Mouse (Mus musculus) hindbrain, embryonic 15.5 days (tissue): ENCODE results near the gene Nat8f4. TPM values are rescaled to one million over a fixed set of nuclear protein-coding genes. Genes with fewer than 3 reads are reported as not detected.
"Not testable (repeated sequence)": the region's sequence is repeated elsewhere in the genome, so short reads cannot be mapped to it uniquely, and the experiment has no call there.

Experiments used
- ATAC-seq: fragments of 200-750 bp; cut with Nextera tagmentation; 2 replicates; pipeline ENCODE4 v1.8.0; 2017; ENCODE audit warnings: low read depth, moderate number of reproducible peaks, moderate TSS enrichment; ENCODE audit not compliant: low FRiP score
- H3K27ac ChIP-seq: fragments of 300-500 bp; sonication (generic); replicated peaks from 2 replicates; pipeline ENCODE4 v1.5.1; 2015; ENCODE audit warnings: mild to moderate bottlenecking, inconsistent platforms
- H3K27me3 ChIP-seq: fragments of 300-500 bp; sonication (generic); 2 replicates; pipeline ENCODE4 v1.6.1; 2015; ENCODE audit warnings: control low read depth, inconsistent platforms
- H3K36me3 ChIP-seq: fragments of 300-500 bp; sonication (generic); 2 replicates; pipeline ENCODE4 v1.6.1; 2015; ENCODE audit warnings: control low read depth, inconsistent platforms
- H3K4me1 ChIP-seq: fragments of 300-500 bp; sonication (generic); replicated peaks from 2 replicates; pipeline ENCODE4 v1.6.1; 2015; ENCODE audit warnings: control low read depth, inconsistent platforms
- H3K4me2 ChIP-seq: fragments of 300-500 bp; sonication (generic); 2 replicates; pipeline ENCODE4 v1.6.1; 2015; ENCODE audit warnings: moderate library complexity, mild to moderate bottlenecking, inconsistent platforms
- H3K4me3 ChIP-seq: fragments of 300-500 bp; sonication (generic); 2 replicates; pipeline ENCODE4 v1.5.1; 2015; ENCODE audit warnings: mild to moderate bottlenecking, inconsistent platforms
- H3K9ac ChIP-seq: fragments of 300-500 bp; sonication (generic); 2 replicates; pipeline ENCODE4 v1.6.1; 2015; ENCODE audit warnings: inconsistent platforms
- H3K9me3 ChIP-seq: fragments of 300-500 bp; sonication (generic); 2 replicates; pipeline ENCODE4 v1.6.1; 2016; ENCODE audit warnings: control low read depth, inconsistent platforms
- WGBS: fragments of 180-500 bp; shearing (Covaris S2); methylation state at CpG from one replicate; pipeline ENCODE4 v1.1.7; 2015; 5-methylcytosine and 5-hydroxymethylcytosine counted together
- polyA plus RNA-seq: library from polyadenylated mRNA; unstranded; fragments of >200 nt; fragmentation: Nextera tagmentation; extraction: Ambion mirVana; gene quantifications from 2 replicates; pipeline ENCODE4 v1.2.1, GENCODE M21; 2015

Nat8f4 gene
- polyA plus RNA-seq, 1 experiment from 2014 or later, result 6.6 TPM

DNA sequence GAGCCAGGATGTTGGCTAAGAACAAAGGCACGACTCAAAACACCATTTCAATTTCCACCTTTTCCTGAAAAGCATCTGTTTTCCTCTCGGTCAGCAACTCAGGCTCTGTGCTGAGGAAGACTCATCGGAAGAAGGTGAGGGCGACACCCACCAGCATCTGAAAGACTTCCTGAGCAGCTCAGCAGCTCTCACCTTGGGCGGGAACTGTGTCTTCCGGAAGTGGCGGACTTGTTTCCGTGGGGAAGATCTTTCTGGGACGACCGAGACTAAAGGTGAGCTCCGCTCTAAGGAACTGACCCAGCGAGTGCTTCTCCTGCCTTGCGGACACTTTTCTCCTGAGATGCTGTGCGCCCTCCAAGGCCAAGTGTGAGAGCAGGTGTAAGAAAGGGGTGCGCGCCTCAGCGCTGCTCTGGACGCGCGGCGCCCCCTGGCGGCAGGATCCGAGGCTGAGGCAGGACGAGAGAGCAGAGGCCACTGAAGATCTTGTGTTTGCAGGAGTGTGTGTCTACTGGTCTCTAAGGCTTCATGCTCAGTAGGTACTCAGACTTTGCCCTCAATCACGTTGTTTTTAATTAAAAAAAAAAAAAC, 9.5 kb downstream of the Nat8f4 start:
- ATAC-seq, H3K4me3 ChIP-seq, H3K27ac ChIP-seq, H3K4me1 ChIP-seq, H3K9ac ChIP-seq, H3K27me3 ChIP-seq, H3K9me3 ChIP-seq, H3K36me3 ChIP-seq, H3K4me2 ChIP-seq: not testable (repeated sequence)
- WGBS, result 74% methylated on average over 25 of the region's 25 CpGs

DNA sequence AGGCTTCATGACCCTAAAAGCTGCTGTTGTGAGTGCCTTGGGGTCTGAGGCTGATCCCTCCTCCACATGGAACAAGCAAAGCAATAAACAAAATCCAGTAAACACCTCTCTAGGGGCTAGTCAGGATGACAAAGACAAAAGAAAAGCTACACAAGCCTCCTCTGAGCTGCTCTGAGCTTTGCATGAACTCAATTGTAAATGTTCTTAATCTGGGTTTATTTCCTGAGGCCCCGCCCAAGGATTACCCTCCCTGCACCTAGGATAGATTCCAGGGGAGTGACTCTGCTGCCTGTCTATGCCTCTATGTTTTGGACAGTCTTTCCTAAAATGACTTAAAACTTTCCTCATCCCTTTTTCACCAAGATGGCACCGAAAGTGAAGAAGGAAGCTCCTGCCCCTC, 15.7 kb downstream of the Nat8f4 start:
- H3K4me3 ChIP-seq, result no peak overlapping the region
- H3K36me3 ChIP-seq, result no peaks in the 10 kb centered on the region
- no peak overlapping the region for H3K9ac ChIP-seq
- WGBS, result 94% methylated on average over 2 of the region's 2 CpGs
- H3K27me3 ChIP-seq, result no peaks in the 10 kb centered on the region
- ATAC-seq, result no peak
- no peaks in the 10 kb centered on the region for H3K4me1 ChIP-seq
- H3K9me3 ChIP-seq, result peaks cover 6% of the 10 kb centered on the region
- H3K4me2 ChIP-seq, result no peak overlapping the region
- H3K27ac ChIP-seq, result no peak overlapping the region

DNA sequence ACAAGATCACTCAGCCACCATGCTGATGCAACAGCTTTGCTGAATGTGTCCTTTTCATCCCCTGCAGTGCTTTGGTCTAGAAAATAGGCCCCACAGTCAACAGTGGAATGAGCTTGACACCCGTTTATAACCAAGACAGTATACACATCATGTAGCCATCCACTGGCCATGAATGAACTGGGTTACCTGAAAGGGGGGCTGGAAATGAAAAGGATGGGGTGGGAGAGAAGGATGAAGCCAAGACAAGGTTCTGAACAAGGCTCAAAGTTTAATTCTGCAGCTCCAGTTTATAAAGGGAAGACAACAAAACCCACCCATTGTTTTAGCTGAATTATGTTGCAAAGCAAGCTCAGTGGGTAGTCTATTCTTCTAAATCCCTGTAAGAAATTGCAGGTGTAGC, 20.4 kb downstream of the Nat8f4 start:
- no peaks in the 10 kb centered on the region for H3K27me3 ChIP-seq
- no peaks in the 10 kb centered on the region for H3K36me3 ChIP-seq
- H3K27ac ChIP-seq, result no peak overlapping the region
- no peak overlapping the region for H3K4me2 ChIP-seq
- no peak overlapping the region for H3K9ac ChIP-seq
- no peaks in the 10 kb centered on the region for H3K4me1 ChIP-seq
- no peak overlapping the region for H3K4me3 ChIP-seq
- WGBS, result 91% methylated on average over 1 of the region's 1 CpGs
- ATAC-seq, result no peak
- H3K9me3 ChIP-seq, result peaks cover 16% of the 10 kb centered on the region

DNA sequence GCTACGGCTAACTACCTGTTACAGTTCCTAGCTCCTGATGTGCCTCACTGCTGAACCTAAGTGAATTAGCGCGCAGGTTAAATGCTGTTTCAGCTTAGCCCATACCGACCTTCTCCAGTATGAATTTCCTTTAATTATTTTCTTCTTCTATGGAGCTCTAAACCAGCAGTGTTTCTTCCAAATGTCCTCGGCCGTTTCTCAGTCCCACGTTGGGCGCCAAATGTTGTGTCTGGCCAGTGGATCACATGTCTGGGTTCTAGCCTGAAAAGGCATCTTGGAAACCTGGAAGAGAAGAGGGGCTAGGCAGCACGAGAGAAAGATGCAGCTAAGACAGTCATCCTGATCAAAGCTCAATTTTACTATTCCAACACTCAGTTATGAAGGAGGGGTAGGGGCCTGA, 21.4 kb downstream of the Nat8f4 start:
- H3K4me1 ChIP-seq, H3K4me2 ChIP-seq, H3K4me3 ChIP-seq, H3K36me3 ChIP-seq, ATAC-seq, H3K27me3 ChIP-seq, H3K9ac ChIP-seq, H3K27ac ChIP-seq: not testable (repeated sequence)
- 97% methylated on average over 9 of the region's 9 CpGs for WGBS
- H3K9me3 ChIP-seq, result peaks cover 16% of the 10 kb centered on the region

DNA sequence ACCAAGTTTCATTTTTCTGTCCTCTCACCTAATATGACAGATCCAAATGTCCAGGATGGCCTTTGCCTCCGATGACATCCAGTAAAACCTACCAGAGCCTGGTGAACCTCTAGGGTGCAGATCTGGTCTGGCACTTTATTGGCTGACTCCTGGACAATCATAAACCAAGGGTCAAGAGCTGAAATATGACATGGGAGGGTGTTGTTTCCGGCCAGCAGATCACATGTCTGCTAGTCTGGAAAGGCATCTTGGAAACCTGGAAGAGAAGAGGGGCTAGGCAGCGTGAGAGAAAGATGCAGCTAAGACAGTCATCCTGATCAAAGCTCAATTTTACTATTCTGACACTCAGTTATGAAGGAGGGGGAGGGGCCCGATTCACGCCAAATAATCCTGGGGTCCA, 35.7 kb downstream of the Nat8f4 start, which contains the start of gene Nat8f2:
Nat8f2 (minus strand) TSS at position 153 of the 400 bp plus-strand sequence.
- 90% methylated on average over 5 of the region's 5 CpGs for WGBS
- not testable (repeated sequence) for H3K36me3 ChIP-seq, H3K27ac ChIP-seq, ATAC-seq, H3K9ac ChIP-seq, H3K4me3 ChIP-seq, H3K4me2 ChIP-seq, H3K4me1 ChIP-seq, H3K27me3 ChIP-seq, H3K9me3 ChIP-seq

DNA sequence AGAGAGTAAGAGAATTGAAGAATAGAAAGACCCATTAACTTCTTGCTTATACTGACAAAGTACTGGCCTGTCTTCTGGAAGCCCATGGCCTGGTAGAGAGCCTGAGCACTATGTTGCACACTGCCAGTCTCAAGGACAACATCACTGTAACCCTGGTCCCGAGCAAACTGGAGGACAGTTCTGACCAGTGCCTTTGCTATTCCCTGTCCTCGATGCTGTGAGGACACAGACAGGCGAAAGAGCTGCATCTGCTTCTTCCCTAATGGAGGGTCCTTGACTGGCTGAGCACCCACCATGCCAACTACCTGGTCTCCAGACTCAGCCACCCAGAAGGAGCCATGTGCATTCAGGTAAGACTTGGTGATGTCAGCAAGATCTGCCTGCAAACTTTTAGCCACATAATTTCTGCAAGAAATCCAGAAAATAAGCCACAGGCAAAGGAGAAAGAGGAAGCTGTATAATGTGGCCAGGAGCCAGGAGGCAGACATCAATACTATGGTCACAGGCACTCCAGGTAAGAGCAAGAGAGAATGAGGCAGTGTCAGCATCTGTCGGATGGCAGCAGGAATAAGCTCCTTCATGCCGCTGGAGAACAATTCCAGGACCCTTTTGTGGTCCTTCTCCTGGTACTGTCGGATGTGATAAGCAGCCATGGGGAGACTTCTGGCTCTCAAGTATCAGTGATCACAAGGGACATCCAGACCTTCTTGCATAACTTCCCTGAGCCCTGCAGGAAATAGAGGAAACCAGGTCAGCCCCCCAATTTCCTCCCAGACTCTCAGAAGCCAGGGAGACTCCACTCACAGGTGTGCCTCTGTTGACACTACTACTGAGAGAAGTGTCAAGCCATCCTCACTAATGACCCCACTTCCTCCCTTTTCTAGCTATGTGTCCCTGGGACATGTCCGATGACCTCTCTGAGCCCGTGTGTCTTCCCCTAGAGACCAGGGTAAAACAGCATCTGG, 36.7 kb downstream of the Nat8f4 start:
- Histone ChIP-seq H3K4me2 (no peak overlapping the region), H3K4me3 (no peak overlapping the region), H3K9ac (no peak overlapping the region), H3K27me3 (no peaks in the 10 kb centered on the region), H3K9me3 (no peaks in the 10 kb centered on the region), H3K36me3 (no peaks in the 10 kb centered on the region), H3K27ac (no peak overlapping the region), H3K4me1 (no peaks in the 10 kb centered on the region)
- no peak for ATAC-seq
- WGBS, result 88% methylated on average over 8 of the region's 8 CpGs

DNA sequence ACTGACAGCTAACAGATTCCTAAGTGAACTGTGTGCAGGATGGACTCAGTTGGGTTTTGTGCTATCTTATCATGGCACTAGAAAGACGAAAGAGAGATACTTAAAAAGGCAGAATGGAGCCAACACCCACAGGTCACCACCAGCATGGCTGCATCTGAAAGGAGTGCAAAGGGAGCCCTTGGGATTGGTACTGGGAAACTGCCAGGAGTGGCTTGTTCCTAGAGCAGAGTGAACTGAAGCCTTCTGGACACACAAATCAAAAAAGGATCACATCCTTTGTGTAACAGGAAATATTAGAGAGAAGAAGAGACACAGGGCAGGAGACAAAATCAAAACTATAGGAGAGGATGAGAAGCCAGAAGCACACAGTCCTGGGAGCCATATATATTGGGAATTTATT, 37.7 kb downstream of the Nat8f4 start:
- H3K9me3 ChIP-seq, ATAC-seq, H3K4me2 ChIP-seq, H3K4me3 ChIP-seq, H3K27ac ChIP-seq, H3K9ac ChIP-seq, H3K27me3 ChIP-seq, H3K36me3 ChIP-seq, H3K4me1 ChIP-seq: not testable (repeated sequence)
- 53% methylated on average over 1 of the region's 1 CpGs for WGBS

DNA sequence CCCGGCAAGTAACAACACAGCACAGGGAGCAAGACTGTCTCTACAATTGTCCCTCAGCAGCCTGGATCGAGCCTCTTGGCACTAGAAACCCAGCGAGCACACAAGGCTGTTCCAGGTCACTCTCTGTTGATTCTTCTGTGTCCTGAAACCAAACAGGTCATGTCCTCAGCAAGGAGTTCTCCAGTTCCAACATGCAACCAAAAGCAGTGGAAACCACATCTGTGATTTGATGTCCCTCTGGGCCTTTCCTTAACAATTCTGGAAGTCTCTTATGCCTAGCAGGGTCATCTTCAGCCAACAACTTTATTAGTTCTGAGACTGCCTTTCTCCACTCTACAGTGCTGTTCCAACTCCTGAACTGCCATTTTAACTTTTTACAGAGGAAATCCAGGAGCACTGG, 38.5 kb downstream of the Nat8f4 start:
- H3K36me3 ChIP-seq, H3K4me3 ChIP-seq, H3K4me1 ChIP-seq, H3K9me3 ChIP-seq, H3K27me3 ChIP-seq, H3K4me2 ChIP-seq, H3K27ac ChIP-seq, ATAC-seq, H3K9ac ChIP-seq: not testable (repeated sequence)
- 88% methylated on average over 3 of the region's 3 CpGs for WGBS

DNA sequence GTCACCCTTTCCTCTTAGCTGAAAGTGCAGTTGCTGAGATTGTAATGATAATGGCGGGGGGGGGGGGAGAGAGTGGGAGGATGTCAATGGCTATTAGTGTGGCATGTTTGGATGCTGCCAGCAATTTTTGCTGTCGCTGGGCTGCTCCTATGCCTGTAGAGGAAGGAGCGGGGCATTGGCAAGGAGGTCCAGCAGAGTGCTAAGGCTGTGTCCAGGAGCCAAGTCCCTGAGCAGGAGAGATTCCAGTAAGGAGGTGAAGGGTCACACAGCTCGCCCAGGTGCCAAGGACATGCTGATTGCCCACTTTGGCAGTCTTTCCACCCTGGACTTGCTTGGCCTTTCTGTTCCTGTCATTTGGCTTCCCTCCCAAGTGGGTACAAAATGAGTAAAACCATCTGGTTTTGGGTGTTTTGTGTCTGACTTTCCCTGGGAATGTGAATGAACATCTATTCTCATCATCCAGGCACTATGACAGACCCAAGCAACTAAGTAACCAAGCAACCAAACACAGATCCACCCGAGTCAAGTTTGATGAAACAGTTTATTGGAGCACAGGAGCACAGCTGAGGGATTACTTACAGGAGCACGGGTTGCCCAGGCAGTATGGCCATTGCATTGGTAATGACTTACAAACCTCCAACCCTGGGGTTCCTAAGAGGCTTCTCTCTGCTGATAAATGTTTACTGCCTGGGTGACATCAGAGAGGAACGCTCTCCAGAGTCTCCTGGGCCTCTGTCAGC, 39.6 kb downstream of the Nat8f4 start:
- H3K4me3 ChIP-seq, H3K9me3 ChIP-seq, H3K36me3 ChIP-seq, H3K4me1 ChIP-seq, H3K4me2 ChIP-seq, H3K27me3 ChIP-seq, H3K9ac ChIP-seq, H3K27ac ChIP-seq: not testable (repeated sequence)
- ATAC-seq, result peak; percentile 79
- 75% methylated on average over 6 of the region's 7 CpGs for WGBS

DNA sequence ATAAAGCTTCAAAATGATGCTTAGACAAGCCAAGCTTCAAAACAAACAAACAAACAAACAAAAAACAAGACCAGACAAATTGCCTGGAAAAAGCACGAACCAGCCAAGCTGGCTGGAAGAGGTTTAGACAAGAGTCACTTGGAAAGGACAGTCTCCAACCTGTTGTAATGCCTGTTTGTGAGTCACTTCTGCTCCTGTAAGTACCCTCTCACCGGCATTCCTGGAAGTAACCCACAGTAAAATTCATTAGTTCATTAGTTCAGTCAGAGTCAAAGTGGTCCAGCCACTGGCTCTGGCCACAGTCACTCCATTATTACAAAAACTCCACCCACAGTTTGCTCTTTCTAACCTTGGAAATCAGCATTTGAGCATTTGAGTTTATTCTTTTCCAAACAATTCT, 40.8 kb downstream of the Nat8f4 start:
- 88% methylated on average over 2 of the region's 2 CpGs for WGBS
- H3K36me3 ChIP-seq, result no peaks in the 10 kb centered on the region
- ATAC-seq, result no peak

DNA sequence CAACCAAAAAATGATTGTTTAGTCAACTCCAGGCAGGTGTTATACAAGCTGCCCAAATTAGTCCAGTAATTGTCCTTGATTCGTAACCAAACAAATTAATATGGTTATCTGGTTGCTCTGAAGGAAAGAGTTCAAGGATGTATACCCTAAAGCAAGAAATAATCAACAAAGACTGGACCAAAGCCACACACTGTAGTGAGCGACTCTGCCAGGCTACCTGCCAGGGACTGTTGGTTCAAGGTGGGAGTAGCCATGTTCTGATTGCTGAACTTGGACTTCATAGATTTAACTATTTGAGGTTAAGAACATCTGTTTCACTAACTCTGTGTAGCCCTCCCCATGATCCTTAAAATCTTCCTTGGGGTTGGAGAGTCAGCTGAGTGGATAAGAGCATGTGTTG, 41.5 kb downstream of the Nat8f4 start:
- Histone ChIP-seq H3K9ac (no peak overlapping the region), H3K36me3 (no peaks in the 10 kb centered on the region), H3K4me1 (no peaks in the 10 kb centered on the region), H3K27ac (no peak overlapping the region), H3K9me3 (no peaks in the 10 kb centered on the region), H3K4me2 (no peak overlapping the region), H3K4me3 (no peak overlapping the region), H3K27me3 (no peaks in the 10 kb centered on the region)
- WGBS, result 82% methylated on average over 2 of the region's 2 CpGs
- ATAC-seq, result no peak

More for the DNA sequence above, 40.8 kb downstream of the Nat8f4 start:
- H3K9ac ChIP-seq, result no peak overlapping the region
- no peak overlapping the region for H3K4me2 ChIP-seq
- no peaks in the 10 kb centered on the region for H3K27me3 ChIP-seq
- no peak overlapping the region for H3K27ac ChIP-seq
- no peaks in the 10 kb centered on the region for H3K4me1 ChIP-seq
- no peaks in the 10 kb centered on the region for H3K9me3 ChIP-seq
- H3K4me3 ChIP-seq, result no peak overlapping the region

DNA sequence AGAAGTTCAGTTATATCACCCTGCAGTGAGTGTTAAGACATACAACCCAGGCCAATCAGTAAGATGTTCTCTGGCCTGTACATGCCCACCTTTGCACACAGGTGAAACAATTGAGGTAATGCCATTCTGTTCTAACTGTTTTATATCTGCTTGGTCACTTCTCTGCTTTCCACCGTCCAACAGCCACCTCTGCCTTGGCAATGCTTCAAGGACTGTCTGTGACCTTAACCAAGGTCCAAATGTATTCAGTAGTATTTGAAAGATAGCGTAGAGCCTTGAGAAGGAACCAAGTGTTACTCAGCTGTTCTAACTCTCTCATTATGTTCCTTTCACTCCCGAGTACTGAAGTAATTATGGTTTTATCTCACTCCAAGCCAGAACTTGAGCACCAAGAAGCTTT, 42.1 kb downstream of the Nat8f4 start:
- Histone ChIP-seq H3K4me3 (no peak overlapping the region), H3K27me3 (no peaks in the 10 kb centered on the region), H3K9ac (no peak overlapping the region), H3K4me1 (no peaks in the 10 kb centered on the region), H3K27ac (no peak overlapping the region), H3K9me3 (no peaks in the 10 kb centered on the region), H3K4me2 (no peak overlapping the region), H3K36me3 (no peaks in the 10 kb centered on the region)
- no peak for ATAC-seq
- 78% methylated on average over 3 of the region's 3 CpGs for WGBS
